Mouse (Mus musculus) common myeloid progenitor, adult 5-6 weeks (primary cell): ENCODE measurements around the gene Ubl4b. TPM values are rescaled to one million over a fixed set of nuclear protein-coding genes. Genes with fewer than 3 reads are reported as not detected.

ENCODE experiments used
- ATAC-seq: replicated peaks from 2 replicates; pipeline ENCODE4 v1.8.0; 2016; ENCODE audit warnings: low read depth, mild to moderate bottlenecking, moderate TSS enrichment, inconsistent platforms; ENCODE audit not compliant: poor library complexity, severe bottlenecking
- total RNA-seq: library from RNA; stranded (forward); fragments of 200-1000, 187-1606 nt; gene quantifications from 2 replicates; pipeline ENCODE4 v1.2.3, GENCODE M21; 2017

The Ubl4b gene
- total RNA-seq, 1 experiment from 2014 or later, result not detected

- ATAC-seq, result no peak
Observed at GRCm38 (mm10) chr3:107529182-107529581, 25.7 kb downstream of the Ubl4b start.

GRCm38 (mm10) chr3:107528401-107529118 lies 26.3 kb downstream of the Ubl4b start:
- no peak for ATAC-seq

- no peak for ATAC-seq
Observed at GRCm38 (mm10) chr3:107524547-107524946, 30.3 kb downstream of the Ubl4b start.

- ATAC-seq, result no peak
Observed at GRCm38 (mm10) chr3:107520931-107521330, 33.9 kb downstream of the Ubl4b start.

- peak; percentile 63; the same call in 1 of the 2 replicates for ATAC-seq
Observed at GRCm38 (mm10) chr3:107517631-107518108, 37.2 kb downstream of the Ubl4b start, which contains the start of gene Slc6a17. Slc6a17 (minus strand) TSS chr3:107518018.

GRCm38 (mm10) chr3:107516776-107517630 lies 37.9 kb downstream of the Ubl4b start:
- ATAC-seq, result peak; percentile 36; the same call in 1 of the 2 replicates

GRCm38 (mm10) chr3:107515989-107516388 lies 38.9 kb downstream of the Ubl4b start:
- no peak for ATAC-seq

GRCm38 (mm10) chr3:107511416-107511815 lies 43.5 kb downstream of the Ubl4b start:
- no peak for ATAC-seq

GRCm38 (mm10) chr3:107508696-107509095 lies 46.2 kb downstream of the Ubl4b start:
- ATAC-seq, result no peak

- no peak for ATAC-seq
Observed at GRCm38 (mm10) chr3:107507966-107508365, 46.9 kb downstream of the Ubl4b start.

- no peak for ATAC-seq
Observed at GRCm38 (mm10) chr3:107506531-107506930, 48.3 kb downstream of the Ubl4b start.

- ATAC-seq, result no peak
Observed at GRCm38 (mm10) chr3:107505464-107506367, 49.2 kb downstream of the Ubl4b start.

- no peak for ATAC-seq
Observed at GRCm38 (mm10) chr3:107504542-107504941, 50.3 kb downstream of the Ubl4b start.

- no peak for ATAC-seq
Observed at GRCm38 (mm10) chr3:107503716-107504115, 51.2 kb downstream of the Ubl4b start.

Other genes starting within 250 kb of the Ubl4b start
- 40.1 and 46.0 TPM in 2 replicates for gene Rbm15, start 221.4 kb downstream of the Ubl4b start, total RNA-seq
- not detected in 2 replicates for gene Kcnc4, start 95.5 kb downstream of the Ubl4b start, total RNA-seq
- not detected in 2 replicates for gene Slc6a17, start 37.1 kb downstream of the Ubl4b start, total RNA-seq
- not detected in 2 replicates for gene Alx3, start 40.0 kb upstream of the Ubl4b start, total RNA-seq
- gene Gm10961, start 76.2 kb upstream of the Ubl4b start, total RNA-seq, result not detected in 2 replicates
- gene Strip1, start 76.6 kb upstream of the Ubl4b start, total RNA-seq, result 17.2 and 21.6 TPM in 2 replicates
- 79.1 and 95.6 TPM in 2 replicates for gene Ahcyl1, start 141.5 kb upstream of the Ubl4b start, total RNA-seq
- gene Csf1, start 205.4 kb upstream of the Ubl4b start, total RNA-seq, result 1.2 and 2.1 TPM in 2 replicates